Mouse (Mus musculus): Measurements from ENCODE around the gene Ddi2. TPM values are rescaled to one million over a fixed set of nuclear protein-coding genes. Genes with fewer than 3 reads are reported as not detected.
A peak's percentile ranks its signal among the peaks of the same experiment; 100 is the strongest.

The Ddi2 gene
- polyA plus RNA-seq, 1 experiment = 21.9 TPM

DNA sequence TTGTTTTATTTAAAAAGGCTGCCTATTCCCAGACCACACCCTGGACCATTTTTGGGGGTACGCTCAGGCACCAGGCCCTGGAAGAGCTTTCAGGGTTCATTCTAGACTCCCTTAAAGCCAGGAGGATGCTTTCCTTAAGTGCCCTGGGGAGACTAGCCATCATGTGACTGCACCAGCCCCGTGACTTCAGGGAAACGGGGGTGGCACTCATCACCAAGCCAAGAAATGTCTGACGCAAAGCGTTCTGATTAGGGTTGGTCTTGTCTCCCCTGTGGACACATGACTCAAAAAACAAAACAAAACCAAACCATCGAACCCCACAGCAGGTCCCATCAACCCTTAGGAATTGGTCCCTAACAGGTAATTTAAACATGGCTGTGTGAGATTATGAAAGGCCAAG lies 71.9 kb downstream of the Ddi2 start:
- H3K4me1 ChIP-seq (ENCODE audit: control insufficient read depth, insufficient read depth, low read length) = peaks cover 2% of the 10 kb centered on the region; the same call in 1 of the 2 replicates
- DNase-seq = no peak
- no peak overlapping the region for H3K27ac ChIP-seq (ENCODE audit: insufficient read depth, low read depth, low read length)
- no peak overlapping the region for H3K4me3 ChIP-seq (ENCODE audit: insufficient read depth, low read depth, low read length)
- 87% methylated on average over 6 of the region's 6 CpGs for WGBS
- TF ChIP-seq POLR2A (IDR thresholded peaks at IDR 0.05; ENCODE audit: low read depth, low read length) (no peak), CTCF (conservative IDR thresholded peaks at IDR 0.05; ENCODE audit: insufficient read depth, insufficient read length, low read depth, low read length) (no peak)
- H3K27me3 ChIP-seq (replicated peaks; ENCODE audit: control insufficient read depth, insufficient read depth, low read length) = no peaks in the 10 kb centered on the region
- H3K36me3 ChIP-seq (ENCODE audit: control insufficient read depth, insufficient read depth, low read length) = no peaks in the 10 kb centered on the region

DNA sequence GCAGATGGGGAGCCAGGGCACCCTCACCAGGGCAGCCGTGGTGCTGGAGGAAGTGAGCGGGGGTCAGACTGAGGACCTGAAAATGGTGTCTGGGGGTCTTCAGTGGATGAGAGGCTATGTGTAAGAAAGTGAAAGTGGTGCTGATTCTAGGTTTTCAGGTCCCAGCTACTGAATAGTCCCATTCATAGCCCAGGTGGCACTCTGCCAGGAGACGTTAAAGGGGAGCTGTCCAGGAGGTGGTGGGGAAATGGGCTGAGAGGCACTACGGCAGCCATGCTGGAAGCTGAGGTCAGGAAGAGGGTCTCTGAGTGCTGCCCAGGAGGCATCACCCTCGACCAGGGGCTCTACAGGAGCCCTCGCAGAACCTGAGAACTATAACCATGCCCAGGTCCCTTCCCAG lies 74.0 kb downstream of the Ddi2 start:
- DNase-seq = no peak
- Histone ChIP-seq H3K4me1 (ENCODE audit: control insufficient read depth, insufficient read depth, low read length) (no peaks in the 10 kb centered on the region), H3K27me3 (replicated peaks; ENCODE audit: control insufficient read depth, insufficient read depth, low read length) (no peaks in the 10 kb centered on the region), H3K27ac (ENCODE audit: insufficient read depth, low read depth, low read length) (no peak overlapping the region), H3K4me3 (ENCODE audit: insufficient read depth, low read depth, low read length) (no peak overlapping the region), H3K36me3 (ENCODE audit: control insufficient read depth, insufficient read depth, low read length) (no peaks in the 10 kb centered on the region)
- 70% methylated on average over 6 of the region's 6 CpGs for WGBS
- TF ChIP-seq POLR2A (IDR thresholded peaks at IDR 0.05; ENCODE audit: low read depth, low read length) (no peak), CTCF (conservative IDR thresholded peaks at IDR 0.05; ENCODE audit: insufficient read depth, insufficient read length, low read depth, low read length) (no peak)

DNA sequence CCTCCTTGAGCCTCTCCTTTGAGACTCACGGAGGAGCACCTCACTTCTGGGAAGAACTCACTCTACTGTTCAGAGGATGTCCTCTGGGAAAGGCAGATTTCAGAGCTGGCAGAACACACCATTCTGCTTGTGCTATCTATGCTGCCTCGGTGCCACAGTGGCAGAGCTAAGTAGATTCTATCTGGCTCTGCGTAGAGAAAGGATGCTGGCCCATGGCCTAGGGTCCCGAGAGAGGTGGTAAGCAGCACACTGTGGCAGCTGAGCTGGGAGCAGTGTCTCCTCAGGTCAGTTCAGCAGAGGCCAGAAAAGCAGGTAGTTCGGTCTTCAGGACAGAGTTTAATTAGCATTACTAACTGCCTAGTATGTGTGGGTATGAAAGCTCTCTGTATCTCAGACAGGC lies 75.0 kb downstream of the Ddi2 start:
- H3K27ac ChIP-seq (ENCODE audit: insufficient read depth, low read depth, low read length) = no peak overlapping the region
- TF ChIP-seq POLR2A (IDR thresholded peaks at IDR 0.05; ENCODE audit: low read depth, low read length) (no peak), CTCF (conservative IDR thresholded peaks at IDR 0.05; ENCODE audit: insufficient read depth, insufficient read length, low read depth, low read length) (no peak)

DNA sequence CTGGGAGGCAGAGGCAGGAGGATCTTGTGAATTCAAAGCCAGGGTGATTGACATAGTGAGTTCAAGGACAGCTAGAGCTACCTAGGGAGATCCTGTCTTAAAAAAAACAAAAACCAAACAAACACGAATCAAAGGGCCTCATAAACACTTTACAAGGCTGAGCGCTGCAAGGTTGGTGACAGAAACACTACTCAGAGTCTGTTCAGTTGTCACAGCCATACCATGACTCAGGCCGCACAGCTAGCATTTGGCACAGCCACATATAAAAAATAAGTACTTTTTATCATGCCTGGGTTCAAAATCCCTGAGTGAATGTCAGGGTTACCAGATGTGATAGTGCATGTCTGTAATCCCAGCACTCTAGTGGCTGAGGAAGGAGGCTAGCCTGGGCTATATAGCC lies 76.0 kb downstream of the Ddi2 start:
- Histone ChIP-seq H3K27ac (ENCODE audit: insufficient read depth, low read depth, low read length) (no peak overlapping the region), H3K4me3 (ENCODE audit: insufficient read depth, low read depth, low read length) (no peak overlapping the region)
- no peak for TF ChIP-seq POLR2A (IDR thresholded peaks at IDR 0.05; ENCODE audit: low read depth, low read length)
- no peak for TF ChIP-seq CTCF (conservative IDR thresholded peaks at IDR 0.05; ENCODE audit: insufficient read depth, insufficient read length, low read depth, low read length)

More for the DNA sequence above, 75.0 kb downstream of the Ddi2 start:
- DNase-seq = no peak
- 89% methylated on average over 5 of the region's 5 CpGs for WGBS
- H3K36me3 ChIP-seq (ENCODE audit: control insufficient read depth, insufficient read depth, low read length) = no peaks in the 10 kb centered on the region
- no peaks in the 10 kb centered on the region for H3K27me3 ChIP-seq (replicated peaks; ENCODE audit: control insufficient read depth, insufficient read depth, low read length)
- no peak overlapping the region for H3K4me3 ChIP-seq (ENCODE audit: insufficient read depth, low read depth, low read length)
- H3K4me1 ChIP-seq (ENCODE audit: control insufficient read depth, insufficient read depth, low read length) = peaks cover 9% of the 10 kb centered on the region; the same call in 1 of the 2 replicates

DNA sequence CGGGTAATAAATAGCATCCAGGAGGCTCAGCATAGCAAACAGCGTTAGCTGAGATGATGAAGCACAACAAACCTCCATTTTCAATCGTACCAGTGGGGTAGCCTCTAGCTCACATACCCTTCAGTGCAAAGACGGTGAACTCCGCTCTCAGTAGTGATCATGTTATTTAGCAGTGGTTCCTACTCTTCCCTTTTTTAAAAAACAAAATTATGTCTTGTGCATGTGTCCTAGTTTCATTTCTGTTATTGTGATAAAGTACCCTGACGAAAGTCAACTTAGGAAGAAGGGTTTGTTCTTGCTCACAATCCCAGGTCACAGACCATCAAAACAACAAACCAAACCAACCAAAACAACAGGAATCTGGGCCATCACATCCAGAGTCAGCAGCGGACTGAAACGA lies 77.2 kb downstream of the Ddi2 start:
- H3K27ac ChIP-seq (ENCODE audit: insufficient read depth, low read depth, low read length) = no peak overlapping the region
- peaks cover 19% of the 10 kb centered on the region for H3K4me1 ChIP-seq (ENCODE audit: control insufficient read depth, insufficient read depth, low read length)
- no peak for DNase-seq
- WGBS = 82% methylated on average over 8 of the region's 8 CpGs
- H3K4me3 ChIP-seq (ENCODE audit: insufficient read depth, low read depth, low read length) = no peak overlapping the region
- H3K27me3 ChIP-seq (replicated peaks; ENCODE audit: control insufficient read depth, insufficient read depth, low read length) = no peaks in the 10 kb centered on the region
- no peak for TF ChIP-seq POLR2A (IDR thresholded peaks at IDR 0.05; ENCODE audit: low read depth, low read length)
- no peak for TF ChIP-seq CTCF (conservative IDR thresholded peaks at IDR 0.05; ENCODE audit: insufficient read depth, insufficient read length, low read depth, low read length)
- no peaks in the 10 kb centered on the region for H3K36me3 ChIP-seq (ENCODE audit: control insufficient read depth, insufficient read depth, low read length)

More for the DNA sequence above, 76.0 kb downstream of the Ddi2 start:
- DNase-seq = no peak
- Histone ChIP-seq H3K27me3 (replicated peaks; ENCODE audit: control insufficient read depth, insufficient read depth, low read length) (no peaks in the 10 kb centered on the region), H3K36me3 (ENCODE audit: control insufficient read depth, insufficient read depth, low read length) (no peaks in the 10 kb centered on the region), H3K4me1 (ENCODE audit: control insufficient read depth, insufficient read depth, low read length) (peaks cover 18% of the 10 kb centered on the region)
- 97% methylated on average over 3 of the region's 3 CpGs for WGBS

DNA sequence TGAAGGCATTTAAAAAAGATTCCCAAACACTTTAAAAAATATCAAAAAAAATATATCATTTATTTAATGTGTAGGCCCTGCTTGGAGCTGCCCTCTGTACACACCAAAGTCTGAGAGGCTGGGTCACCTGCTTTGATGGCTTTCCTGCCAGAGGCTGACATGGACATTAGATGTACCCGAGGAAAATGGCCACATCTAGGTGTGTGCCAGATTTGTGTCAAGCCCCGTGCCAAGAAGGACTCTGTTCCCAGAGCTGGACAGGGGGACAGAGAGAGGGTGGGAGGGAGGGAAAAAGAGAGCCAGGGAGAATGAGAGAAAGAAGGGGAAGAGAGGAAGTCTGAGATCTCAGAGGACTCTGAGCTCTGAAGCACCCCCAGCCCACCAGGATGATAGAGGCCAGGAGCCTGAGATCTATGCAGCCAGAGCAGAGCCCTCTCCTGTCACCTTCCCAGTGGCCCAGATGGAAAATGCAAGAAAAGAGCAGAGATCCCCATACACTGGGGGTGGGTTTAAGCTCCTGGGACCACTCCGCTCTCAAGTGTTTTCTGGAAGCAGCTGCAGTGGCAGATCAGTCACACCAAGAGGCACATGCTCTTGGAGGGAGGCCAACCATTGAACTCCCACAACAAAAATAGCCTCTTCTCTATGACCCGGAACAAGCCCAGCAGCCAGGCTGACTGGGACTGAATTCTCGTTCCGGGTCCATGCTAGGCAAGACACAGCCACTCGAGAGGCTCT lies 79.9 kb downstream of the Ddi2 start:
- no peak for TF ChIP-seq POLR2A (IDR thresholded peaks at IDR 0.05; ENCODE audit: low read depth, low read length)
- TF ChIP-seq CTCF (conservative IDR thresholded peaks at IDR 0.05; ENCODE audit: insufficient read depth, insufficient read length, low read depth, low read length) = no peak
- H3K27ac ChIP-seq (ENCODE audit: insufficient read depth, low read depth, low read length) = peak overlapping the region; percentile 65
- H3K4me3 ChIP-seq (ENCODE audit: insufficient read depth, low read depth, low read length) = no peak overlapping the region
- DNase-seq = peak; percentile 94
- H3K27me3 ChIP-seq (replicated peaks; ENCODE audit: control insufficient read depth, insufficient read depth, low read length) = no peaks in the 10 kb centered on the region
- H3K36me3 ChIP-seq (ENCODE audit: control insufficient read depth, insufficient read depth, low read length) = peaks cover 2% of the 10 kb centered on the region; the same call in 1 of the 2 replicates
- H3K4me1 ChIP-seq (ENCODE audit: control insufficient read depth, insufficient read depth, low read length) = peaks cover 22% of the 10 kb centered on the region
- 4% methylated on average over 7 of the region's 7 CpGs for WGBS

DNA sequence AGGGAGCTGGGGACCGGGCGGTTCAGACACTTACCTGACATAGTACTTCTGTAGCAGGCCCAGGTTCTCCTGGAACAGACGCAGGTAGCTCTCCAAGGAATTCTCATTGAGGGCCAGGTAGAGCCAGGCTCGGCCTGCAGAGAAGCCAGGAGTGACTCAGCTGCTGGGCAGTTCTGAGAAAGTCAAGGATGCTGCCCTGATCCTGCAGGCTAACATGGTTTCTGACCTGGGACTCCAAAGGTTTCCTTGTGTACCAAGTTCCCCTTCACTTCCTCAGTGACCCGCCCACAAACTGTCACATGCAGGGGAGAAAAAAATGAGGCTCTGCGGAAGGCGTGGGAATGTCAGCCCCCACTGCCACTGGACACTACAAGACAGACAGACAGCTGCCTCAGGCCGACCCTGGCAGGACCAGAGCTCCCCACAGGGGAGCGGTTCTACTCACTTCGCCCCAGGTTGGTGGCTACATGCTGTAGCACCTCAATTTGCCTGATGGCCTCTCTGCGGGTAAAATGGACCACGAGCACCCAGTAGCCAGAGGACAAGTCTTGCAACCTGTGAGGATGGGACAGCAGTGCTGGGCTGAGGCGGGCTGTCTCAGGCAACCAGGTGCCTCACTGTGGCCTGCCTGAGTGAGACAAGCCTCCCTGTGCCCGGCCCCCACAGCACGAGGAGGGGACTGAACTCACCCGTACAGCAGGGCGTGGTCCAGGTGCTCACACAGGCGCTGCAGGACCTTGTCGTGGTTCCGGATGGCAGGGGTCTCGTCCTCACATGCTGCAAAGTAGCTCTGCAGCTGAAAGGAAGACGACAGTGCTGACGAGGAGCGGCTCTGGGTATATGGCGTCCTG lies 81.0 kb downstream of the Ddi2 start:
- TF ChIP-seq POLR2A (IDR thresholded peaks at IDR 0.05; ENCODE audit: low read depth, low read length) (no peak), CTCF (conservative IDR thresholded peaks at IDR 0.05; ENCODE audit: insufficient read depth, insufficient read length, low read depth, low read length) (no peak)
- H3K27ac ChIP-seq (ENCODE audit: insufficient read depth, low read depth, low read length) = peak overlapping the region; percentile 90
- peak; percentile 88 for DNase-seq
- no peaks in the 10 kb centered on the region for H3K27me3 ChIP-seq (replicated peaks; ENCODE audit: control insufficient read depth, insufficient read depth, low read length)
- peaks cover 22% of the 10 kb centered on the region for H3K4me1 ChIP-seq (ENCODE audit: control insufficient read depth, insufficient read depth, low read length)
- H3K4me3 ChIP-seq (ENCODE audit: insufficient read depth, low read depth, low read length) = peak overlapping the region; percentile 18
- 68% methylated on average over 25 of the region's 25 CpGs for WGBS
- peaks cover 2% of the 10 kb centered on the region; the same call in 1 of the 2 replicates for H3K36me3 ChIP-seq (ENCODE audit: control insufficient read depth, insufficient read depth, low read length)

All from kidney, adult 2 months (tissue).